Mouse (Mus musculus) forebrain, embryonic 14.5 days (tissue): ENCODE measurements around the gene Blmh. TPM values are rescaled to one million over a fixed set of nuclear protein-coding genes. Genes with fewer than 3 reads are reported as not detected.

Source experiments
- ATAC-seq: fragments of 200-750 bp; cut with Nextera tagmentation; 2 replicates; pipeline ENCODE4 v1.8.0; 2017; ENCODE audit warnings: mild to moderate bottlenecking, moderate library complexity
- DNase-seq: peaks from one replicate; pipeline ENCODE4 v3.0.0-alpha.2; 2015; ENCODE audit warnings: low spot score
- H3K27ac ChIP-seq: fragments of 300-500 bp; sonication (generic); 2 replicates; pipeline ENCODE4 v1.5.1; 2014; ENCODE audit warnings: low read depth, mild to moderate bottlenecking, control low read depth, low read length, moderate library complexity
- H3K27me3 ChIP-seq: fragments of 300-500 bp; sonication (generic); replicated peaks from 2 replicates; pipeline ENCODE4 v1.6.1; 2014; ENCODE audit warnings: low read length, control low read depth, mixed read lengths; ENCODE audit not compliant: control insufficient read depth, insufficient read depth
- H3K36me3 ChIP-seq: fragments of 300-500 bp; sonication (generic); 2 replicates; pipeline ENCODE4 v1.6.1; 2014; ENCODE audit warnings: low read length, control low read depth; ENCODE audit not compliant: control insufficient read depth, insufficient read depth
- H3K4me1 ChIP-seq: fragments of 300-500 bp; sonication (generic); 2 replicates; pipeline ENCODE4 v1.6.1; 2014; ENCODE audit warnings: antibody characterized with exemption, low read length, control low read depth; ENCODE audit not compliant: control insufficient read depth, insufficient read depth
- H3K4me2 ChIP-seq: fragments of 300-500 bp; sonication (generic); 2 replicates; pipeline ENCODE4 v1.6.1; 2014; ENCODE audit warnings: mild to moderate bottlenecking, control low read depth, low read length
- H3K4me3 ChIP-seq: fragments of 300-500 bp; sonication (generic); 2 replicates; pipeline ENCODE4 v1.5.1; 2014; ENCODE audit warnings: low read depth, low read length, control low read depth
- H3K9ac ChIP-seq: fragments of 300-500 bp; sonication (generic); 2 replicates; pipeline ENCODE4 v1.6.1; 2014; ENCODE audit warnings: mild to moderate bottlenecking, low read length, control low read depth, moderate library complexity
- H3K9me3 ChIP-seq: fragments of 300-500 bp; sonication (generic); replicated peaks from 2 replicates; pipeline ENCODE4 v1.6.1; 2016; ENCODE audit warnings: low read length, control low read depth, mixed read lengths; ENCODE audit not compliant: control insufficient read depth
- WGBS: fragments of 180-500 bp; shearing (Covaris S2); extraction: QIAGEN DNeasy Blood & Tissue Kit; methylation state at CpG from one replicate; pipeline ENCODE4 v1.1.7; 2014; 5-methylcytosine and 5-hydroxymethylcytosine counted together
- polyA plus RNA-seq: library from polyadenylated mRNA; unstranded; fragments of >200 nt; fragmentation: Nextera tagmentation; extraction: Ambion mirVana; gene quantifications from 2 replicates; pipeline ENCODE4 v1.2.1, GENCODE M21; 2014

The Blmh gene
- 110 and 119 TPM in 2 replicates for polyA plus RNA-seq

DNA sequence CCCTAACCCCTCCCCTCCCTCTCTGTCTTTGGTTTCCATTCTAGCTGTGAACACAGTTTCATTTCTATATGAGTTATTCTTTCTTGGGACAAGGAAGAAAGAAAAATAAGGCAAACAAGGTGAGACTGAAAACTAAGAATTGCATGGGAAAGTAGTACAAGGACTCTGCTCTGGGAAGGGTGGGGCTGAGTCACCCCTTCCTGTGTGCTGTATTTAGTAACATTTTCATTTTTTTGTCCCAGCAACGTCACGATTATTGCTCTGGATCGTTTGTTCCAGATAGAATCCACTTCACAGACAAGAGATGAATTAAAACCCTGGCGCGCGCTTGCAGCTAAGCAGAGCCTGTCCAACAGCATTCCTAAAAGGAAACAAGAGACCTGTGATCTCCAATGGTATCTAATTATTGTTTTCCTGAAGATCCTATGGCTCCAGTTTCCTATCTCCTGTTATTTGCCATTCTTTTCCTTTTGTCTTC lies at the start of gene Blmh:
TSS of gene Blmh (plus strand) at position 51 of the 478 bp plus-strand sequence.
- no peaks in the 10 kb centered on the region for H3K27me3 ChIP-seq
- ATAC-seq (no peak), DNase-seq (no peak)
- H3K4me1 ChIP-seq, result no peaks in the 10 kb centered on the region
- 74% methylated on average over 6 of the region's 6 CpGs for WGBS
- H3K9me3 ChIP-seq, result no peaks in the 10 kb centered on the region
- H3K4me2 ChIP-seq, result no peak within 1 kb of the TSS
- H3K9ac ChIP-seq, result no peak within 1 kb of the TSS
- no peaks in the 10 kb centered on the region for H3K36me3 ChIP-seq
- H3K27ac ChIP-seq, result no peak within 1 kb of the TSS
- no peak within 1 kb of the TSS for H3K4me3 ChIP-seq

- Histone ChIP-seq H3K4me3 (no peak overlapping the region), H3K9ac (no peak overlapping the region), H3K4me2 (no peak overlapping the region), H3K36me3 (no peaks in the 10 kb centered on the region), H3K27ac (no peak overlapping the region), H3K27me3 (no peaks in the 10 kb centered on the region), H3K9me3 (no peaks in the 10 kb centered on the region), H3K4me1 (no peaks in the 10 kb centered on the region)
- ATAC-seq (no peak), DNase-seq (no peak)
- WGBS, result 92% methylated on average over 5 of the region's 5 CpGs
These were observed 44.8 kb upstream of the Blmh start for GRCm38 (mm10) chr11:76879816-76880215.

GRCm38 (mm10) chr11:76884451-76884850 lies 40.2 kb upstream of the Blmh start:
- no peaks in the 10 kb centered on the region for H3K36me3 ChIP-seq
- DNase-seq (no peak), ATAC-seq (no peak)
- H3K4me2 ChIP-seq, result no peak overlapping the region
- no peaks in the 10 kb centered on the region for H3K4me1 ChIP-seq
- H3K9ac ChIP-seq, result no peak overlapping the region
- H3K9me3 ChIP-seq, result no peaks in the 10 kb centered on the region
- 41% methylated on average over 5 of the region's 5 CpGs for WGBS
- no peaks in the 10 kb centered on the region for H3K27me3 ChIP-seq
- H3K27ac ChIP-seq, result no peak overlapping the region
- no peak overlapping the region for H3K4me3 ChIP-seq

- DNase-seq, result no peak
- H3K4me2 ChIP-seq, result no peak overlapping the region
- H3K27ac ChIP-seq, result no peak overlapping the region
- WGBS, result 73% methylated on average over 10 of the region's 10 CpGs
- no peak overlapping the region for H3K9ac ChIP-seq
- H3K9me3 ChIP-seq, result no peaks in the 10 kb centered on the region
- H3K36me3 ChIP-seq, result no peaks in the 10 kb centered on the region
- no peaks in the 10 kb centered on the region for H3K27me3 ChIP-seq
- no peaks in the 10 kb centered on the region for H3K4me1 ChIP-seq
- ATAC-seq, result no peak
- H3K4me3 ChIP-seq, result no peak overlapping the region
These were observed 35.1 kb upstream of the Blmh start for GRCm38 (mm10) chr11:76889339-76890164.

- DNase-seq, result no peak
- Histone ChIP-seq H3K4me1 (no peaks in the 10 kb centered on the region), H3K27me3 (no peaks in the 10 kb centered on the region), H3K4me3 (no peak overlapping the region), H3K9me3 (no peaks in the 10 kb centered on the region), H3K36me3 (no peaks in the 10 kb centered on the region), H3K4me2 (no peak overlapping the region), H3K27ac (no peak overlapping the region), H3K9ac (no peak overlapping the region)
- no peak for ATAC-seq
- 93% methylated on average over 7 of the region's 7 CpGs for WGBS
These were observed 33.4 kb upstream of the Blmh start for GRCm38 (mm10) chr11:76891171-76891570.

GRCm38 (mm10) chr11:76891738-76892349 lies 32.8 kb upstream of the Blmh start:
- Histone ChIP-seq H3K9ac (no peak overlapping the region), H3K4me1 (no peaks in the 10 kb centered on the region), H3K4me2 (no peak overlapping the region), H3K9me3 (no peaks in the 10 kb centered on the region), H3K36me3 (no peaks in the 10 kb centered on the region), H3K27me3 (no peaks in the 10 kb centered on the region), H3K27ac (no peak overlapping the region), H3K4me3 (no peak overlapping the region)
- 79% methylated on average over 4 of the region's 4 CpGs for WGBS
- no peak for ATAC-seq
- no peak for DNase-seq

GRCm38 (mm10) chr11:76892972-76893371 lies 31.6 kb upstream of the Blmh start:
- no peaks in the 10 kb centered on the region for H3K9me3 ChIP-seq
- no peak for DNase-seq
- no peaks in the 10 kb centered on the region for H3K4me1 ChIP-seq
- no peaks in the 10 kb centered on the region for H3K36me3 ChIP-seq
- no peak for ATAC-seq
- H3K27ac ChIP-seq, result no peak overlapping the region
- 81% methylated on average over 3 of the region's 3 CpGs for WGBS
- H3K4me3 ChIP-seq, result no peak overlapping the region
- H3K27me3 ChIP-seq, result no peaks in the 10 kb centered on the region
- H3K4me2 ChIP-seq, result no peak overlapping the region
- H3K9ac ChIP-seq, result no peak overlapping the region

DNA sequence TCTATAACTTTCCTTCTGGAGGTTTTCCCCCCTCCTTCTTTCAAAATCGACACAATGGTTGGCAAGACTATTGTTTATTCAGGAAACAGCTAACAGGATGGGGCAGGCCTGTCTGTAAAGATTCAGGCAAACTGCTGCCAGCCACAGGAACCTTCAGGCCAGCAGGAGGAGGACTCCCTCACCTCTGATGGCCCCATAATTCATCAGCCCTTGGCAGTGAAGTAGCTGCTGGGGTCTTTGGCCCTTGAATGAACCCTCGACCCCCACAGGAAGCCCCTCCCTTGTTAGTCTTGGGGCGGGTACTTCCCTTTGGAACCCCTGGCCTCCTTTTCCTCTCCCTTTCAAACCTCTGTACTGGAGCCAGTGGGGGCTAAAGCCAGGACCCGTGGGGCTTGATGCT lies 31.0 kb upstream of the Blmh start:
- H3K27me3 ChIP-seq, result no peaks in the 10 kb centered on the region
- H3K27ac ChIP-seq, result no peak overlapping the region
- ATAC-seq, result no peak
- no peak overlapping the region for H3K9ac ChIP-seq
- WGBS, result 49% methylated on average over 4 of the region's 4 CpGs
- DNase-seq, result no peak
- no peak overlapping the region for H3K4me3 ChIP-seq
- no peak overlapping the region for H3K4me2 ChIP-seq
- no peaks in the 10 kb centered on the region for H3K9me3 ChIP-seq
- no peaks in the 10 kb centered on the region for H3K36me3 ChIP-seq
- H3K4me1 ChIP-seq, result no peaks in the 10 kb centered on the region

DNA sequence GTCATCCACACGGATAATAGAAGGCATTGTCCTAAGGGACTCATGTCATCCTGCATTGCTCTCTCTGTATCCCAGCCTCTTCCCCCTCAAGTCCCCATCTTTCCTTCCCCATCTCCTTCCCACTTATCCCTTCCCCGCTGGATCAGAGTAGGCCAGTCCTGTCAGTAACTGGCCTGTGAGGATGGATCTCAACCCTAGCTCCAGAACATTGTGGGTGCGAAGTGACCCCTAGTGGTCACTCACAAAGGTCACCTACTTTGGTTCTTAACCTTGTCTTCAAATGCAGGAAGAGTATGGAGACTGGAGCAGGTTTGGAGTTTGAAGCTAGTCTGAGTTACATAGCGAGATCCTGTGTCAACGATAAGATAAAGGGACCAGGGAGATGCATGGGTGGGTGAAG lies 30.4 kb upstream of the Blmh start:
- Histone ChIP-seq H3K4me1 (no peaks in the 10 kb centered on the region), H3K9ac (no peak overlapping the region), H3K27ac (no peak overlapping the region), H3K36me3 (no peaks in the 10 kb centered on the region), H3K9me3 (no peaks in the 10 kb centered on the region), H3K27me3 (no peaks in the 10 kb centered on the region), H3K4me3 (no peak overlapping the region), H3K4me2 (no peak overlapping the region)
- 42% methylated on average over 5 of the region's 5 CpGs for WGBS
- no peak for ATAC-seq
- peak; percentile 49 for DNase-seq
